Mouse (Mus musculus): ENCODE results near the gene Fam53b.

Fam53b gene

GRCm38 (mm10) chr7:132813416-132814088 lies at the start of gene Fam53b:
Gene Fam53b, minus strand, starts transcription at chr7:132813886.
- peak; percentile 54; the same call in 1 of the 2 replicates for ATAC-seq (ENCODE audit: insufficient number of reproducible peaks, low FRiP score, low TSS enrichment)

DNA sequence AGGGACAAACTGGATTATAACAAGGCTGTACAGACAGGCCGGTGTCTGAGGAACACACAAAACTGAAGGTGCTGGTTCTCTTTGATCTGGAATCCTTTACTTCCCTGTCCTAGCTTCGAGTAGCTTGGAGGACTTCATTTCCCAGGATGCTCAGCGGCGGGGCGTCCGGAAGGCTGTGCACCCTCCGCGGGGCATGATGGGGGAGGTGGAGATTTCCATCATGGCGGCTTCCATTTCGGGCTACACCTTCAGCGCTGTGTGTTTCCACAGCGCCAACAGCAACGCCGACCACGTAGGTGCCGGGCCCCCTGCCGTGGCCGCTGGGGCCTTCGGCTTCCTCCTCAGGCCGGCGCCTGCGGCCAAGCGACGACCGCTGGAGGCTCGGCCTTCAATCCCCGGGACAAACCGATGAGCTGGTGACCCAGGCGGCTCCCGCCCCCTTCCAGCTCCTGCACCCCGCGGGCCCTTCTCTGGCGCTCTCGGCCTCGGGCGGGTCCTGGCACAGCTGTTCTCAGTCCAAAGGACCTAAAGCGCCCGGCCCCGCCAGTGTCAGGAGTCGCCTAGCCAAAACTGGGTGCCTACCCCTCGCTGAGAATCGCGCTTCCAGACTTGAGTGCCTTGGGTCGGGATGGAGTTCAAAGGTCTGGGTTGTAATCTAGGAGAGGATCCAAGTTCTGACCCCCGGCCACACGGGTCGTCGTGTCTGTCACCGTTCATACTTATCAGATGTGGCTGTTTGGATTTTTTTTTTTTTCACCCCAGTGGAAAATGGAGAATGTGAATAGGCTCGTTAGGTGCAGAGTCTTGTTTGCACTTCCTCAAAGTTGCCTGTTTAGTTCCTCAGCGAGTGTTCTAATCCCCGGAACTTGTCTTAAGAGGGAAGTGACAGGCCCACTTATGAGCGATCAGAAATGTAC lies 45.6 kb upstream of the Fam53b start, which contains the start of gene Abraxas2:
Gene Abraxas2 (plus strand): TSS at position 184 of the 917 bp plus-strand sequence.
- peak; percentile 93 for ATAC-seq (ENCODE audit: insufficient number of reproducible peaks, low FRiP score, low TSS enrichment)

DNA sequence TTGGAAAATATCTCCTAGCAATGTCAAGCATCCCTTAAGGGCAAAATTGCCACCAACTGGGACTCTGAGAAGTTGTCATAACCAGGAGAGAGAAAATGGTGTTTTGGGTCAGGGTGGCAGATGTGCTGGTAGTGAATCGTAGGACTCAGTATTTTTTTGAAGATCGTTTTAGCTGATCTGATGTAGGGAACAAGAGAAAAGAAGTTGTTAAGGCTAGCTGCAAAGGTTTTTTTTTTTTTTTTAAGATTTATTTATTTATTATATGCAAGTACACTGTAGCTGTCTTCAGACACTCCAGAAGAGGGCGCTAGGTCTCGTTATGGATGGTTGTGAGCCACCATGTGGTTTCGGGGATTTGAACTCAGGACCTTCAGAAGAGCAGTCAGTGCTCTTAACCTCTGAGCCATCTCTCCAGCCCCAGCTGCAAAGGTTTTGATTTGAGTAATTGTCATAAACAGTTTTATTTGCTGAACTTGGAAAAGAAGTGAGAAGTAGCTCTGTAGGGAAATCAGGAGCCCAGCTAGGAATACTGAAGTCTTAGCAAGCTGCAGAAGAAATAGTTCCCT lies 44.4 kb upstream of the Fam53b start:
- ATAC-seq (ENCODE audit: insufficient number of reproducible peaks, low FRiP score, low TSS enrichment) = no peak

GRCm38 (mm10) chr7:132856083-132856482 lies 42.4 kb upstream of the Fam53b start:
- ATAC-seq (ENCODE audit: insufficient number of reproducible peaks, low FRiP score, low TSS enrichment) = no peak

DNA sequence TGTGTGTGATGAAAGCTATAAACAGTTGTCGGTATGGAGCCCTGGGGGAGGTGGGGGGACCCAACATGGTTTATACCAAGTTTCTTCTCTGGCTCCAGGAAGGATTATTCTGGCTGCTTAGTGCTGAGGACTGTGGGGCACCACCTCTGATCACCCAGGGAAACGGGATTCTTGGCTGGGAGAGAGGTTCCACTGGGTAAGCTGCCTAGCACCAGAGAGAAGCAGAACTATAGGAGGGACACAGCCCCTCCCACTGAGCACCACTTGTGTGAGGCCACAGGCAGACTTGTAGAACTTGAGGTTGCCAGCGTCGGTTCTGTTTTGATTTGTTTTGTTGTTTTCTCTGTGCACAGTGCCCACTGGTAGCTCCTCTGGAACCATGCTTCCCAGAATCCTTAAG lies 40.3 kb upstream of the Fam53b start:
- no peak for ATAC-seq (ENCODE audit: insufficient number of reproducible peaks, low FRiP score, low TSS enrichment)

- ATAC-seq (ENCODE audit: insufficient number of reproducible peaks, low FRiP score, low TSS enrichment) = no peak
These were observed 39.7 kb upstream of the Fam53b start for GRCm38 (mm10) chr7:132853361-132853760.

DNA sequence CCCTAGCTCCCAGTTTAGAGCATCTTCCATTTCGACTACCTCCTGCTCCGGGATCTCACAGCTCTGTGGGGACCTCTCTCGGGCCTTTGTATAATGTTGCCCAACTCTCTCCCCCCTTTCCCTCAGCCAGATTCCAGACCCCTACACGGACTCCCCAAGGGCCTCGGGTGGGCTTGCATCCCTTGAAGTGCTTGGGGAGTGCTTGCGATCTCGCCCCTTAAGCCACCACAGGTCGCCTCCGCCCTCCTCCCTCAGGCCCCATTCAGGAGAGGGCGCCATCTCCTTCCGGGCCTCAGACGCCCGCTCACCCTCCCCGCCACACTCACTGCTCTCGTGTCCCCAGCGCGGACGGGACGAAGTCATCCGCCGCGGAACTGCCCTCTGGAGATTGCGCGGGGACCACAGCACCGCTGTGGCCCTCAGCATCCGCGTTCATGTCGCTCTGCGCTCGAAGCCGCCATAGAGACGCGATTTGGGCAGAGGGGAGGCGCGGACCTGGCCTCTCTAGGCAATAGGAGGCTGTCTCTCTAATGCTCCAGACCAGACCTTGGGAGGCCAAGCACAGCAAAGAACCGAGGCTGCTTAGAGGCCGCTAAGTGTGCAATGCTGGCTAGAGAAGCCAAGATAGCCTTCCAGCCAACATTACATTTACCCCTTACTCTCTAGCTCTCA lies 38.6 kb upstream of the Fam53b start, which contains the start of gene Eef1akmt2:
Gene Eef1akmt2 (minus strand): TSS at position 501 of the 672 bp plus-strand sequence.
- peak; percentile 91 for ATAC-seq (ENCODE audit: insufficient number of reproducible peaks, low FRiP score, low TSS enrichment)

DNA sequence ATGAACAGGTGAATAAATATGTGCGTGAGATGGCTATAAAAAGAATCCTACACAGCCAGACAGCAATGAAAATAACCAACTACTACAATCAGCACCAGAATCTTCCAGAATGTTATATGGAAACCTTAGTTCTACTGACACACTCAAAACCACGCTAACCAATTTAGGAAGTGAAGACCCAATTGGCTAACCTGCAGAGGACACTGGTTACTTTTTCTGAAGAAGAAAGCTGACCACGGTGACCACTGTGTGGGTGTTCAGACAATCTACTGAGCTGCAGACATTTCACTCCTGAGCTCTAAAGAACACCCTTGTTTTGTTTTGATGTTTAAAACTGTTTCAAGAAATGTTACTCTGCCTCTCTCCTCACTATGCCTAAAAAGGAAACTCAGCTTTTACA lies 29.5 kb upstream of the Fam53b start:
- no peak for ATAC-seq (ENCODE audit: insufficient number of reproducible peaks, low FRiP score, low TSS enrichment)

- no peak for ATAC-seq (ENCODE audit: insufficient number of reproducible peaks, low FRiP score, low TSS enrichment)
These were observed 28.8 kb upstream of the Fam53b start for GRCm38 (mm10) chr7:132842455-132842854.

DNA sequence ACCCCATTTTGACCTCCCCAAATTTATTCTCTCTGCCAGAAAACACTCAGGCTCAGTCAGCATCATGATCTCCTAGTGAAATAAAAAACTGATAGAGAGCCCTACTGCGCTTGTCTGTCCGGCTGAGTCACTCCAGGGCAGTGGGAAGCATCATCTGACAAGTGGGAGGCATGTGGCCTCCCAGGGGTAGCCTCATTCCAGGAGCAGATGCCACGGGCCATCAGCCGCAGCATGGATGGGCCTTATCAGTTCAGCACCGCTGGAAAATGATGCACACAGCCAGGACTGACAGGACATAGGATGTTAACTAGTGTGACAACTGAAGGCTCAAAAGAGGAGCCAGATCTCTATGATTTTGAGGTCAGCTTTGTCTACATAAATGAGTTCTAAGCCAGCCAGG lies 27.6 kb upstream of the Fam53b start:
- ATAC-seq (ENCODE audit: insufficient number of reproducible peaks, low FRiP score, low TSS enrichment) = no peak

DNA sequence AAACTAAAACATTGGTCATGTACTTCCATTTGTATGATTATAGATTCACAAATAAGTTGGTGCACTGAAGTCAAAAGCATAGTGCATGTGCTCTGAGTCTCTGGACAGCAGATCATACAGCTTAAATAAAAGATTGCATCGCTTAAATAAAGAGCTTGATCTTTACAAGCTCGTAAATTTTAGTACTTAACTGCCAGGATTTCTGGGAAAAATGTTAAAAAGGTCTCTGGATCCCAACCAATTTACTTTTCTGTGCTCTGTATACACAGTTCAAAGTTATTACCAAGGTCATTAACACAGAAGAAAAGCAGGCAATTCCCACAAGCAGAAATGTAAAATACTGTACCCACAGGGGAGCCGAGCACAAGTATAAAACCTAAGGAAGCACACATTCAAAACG lies 17.3 kb upstream of the Fam53b start:
- no peak for ATAC-seq (ENCODE audit: insufficient number of reproducible peaks, low FRiP score, low TSS enrichment)

DNA sequence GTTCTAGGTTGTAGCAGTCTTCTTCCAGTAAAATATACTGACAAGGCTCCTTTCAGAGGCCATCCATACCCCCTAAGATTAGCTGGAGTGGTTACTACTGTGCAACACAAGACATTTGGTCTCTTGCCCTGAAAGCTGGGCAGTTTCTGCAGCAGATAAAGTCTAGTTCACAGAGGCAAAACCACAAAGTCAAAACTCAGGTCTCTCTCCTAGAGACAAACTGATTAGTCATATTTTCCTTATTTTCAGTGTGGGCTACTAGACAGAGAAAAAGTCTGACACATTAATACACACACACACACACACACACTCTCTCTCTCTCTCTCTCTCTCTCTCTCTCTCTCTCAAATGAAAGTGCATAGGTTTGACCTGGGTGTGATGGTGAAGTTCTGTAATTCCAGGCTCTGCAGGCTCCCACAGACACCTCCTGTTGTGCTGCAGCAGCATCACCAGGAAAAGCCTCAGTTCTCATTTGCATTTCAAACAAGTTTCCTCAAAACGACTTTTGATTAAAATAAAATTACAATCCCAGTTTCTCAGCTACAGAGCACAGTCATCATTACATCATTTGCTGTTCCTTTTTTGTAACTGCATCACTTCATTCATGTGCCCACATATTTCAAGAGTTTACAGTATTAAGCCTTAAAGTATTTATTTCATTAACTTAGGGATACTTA lies 10.8 kb upstream of the Fam53b start:
- ATAC-seq (ENCODE audit: insufficient number of reproducible peaks, low FRiP score, low TSS enrichment) = no peak

DNA sequence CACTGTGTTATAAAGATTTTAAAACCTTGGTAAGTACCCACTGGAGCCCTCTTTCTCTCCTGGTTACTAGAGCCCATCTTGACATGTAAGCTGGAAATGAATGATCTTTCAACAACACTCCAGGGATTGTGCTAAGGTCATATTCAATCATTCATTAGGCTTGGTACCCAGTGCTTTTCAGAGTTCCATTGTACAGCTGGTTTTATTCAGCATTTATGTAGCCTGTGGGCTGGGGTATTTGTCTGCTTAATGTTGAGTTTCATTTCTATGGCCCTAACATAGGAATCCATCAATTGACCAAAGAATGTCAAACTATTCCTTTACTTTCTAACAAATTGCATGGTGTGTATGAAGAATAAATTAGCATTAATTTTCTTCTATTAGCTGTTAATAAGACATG lies 10.1 kb upstream of the Fam53b start:
- ATAC-seq (ENCODE audit: insufficient number of reproducible peaks, low FRiP score, low TSS enrichment) = no peak

DNA sequence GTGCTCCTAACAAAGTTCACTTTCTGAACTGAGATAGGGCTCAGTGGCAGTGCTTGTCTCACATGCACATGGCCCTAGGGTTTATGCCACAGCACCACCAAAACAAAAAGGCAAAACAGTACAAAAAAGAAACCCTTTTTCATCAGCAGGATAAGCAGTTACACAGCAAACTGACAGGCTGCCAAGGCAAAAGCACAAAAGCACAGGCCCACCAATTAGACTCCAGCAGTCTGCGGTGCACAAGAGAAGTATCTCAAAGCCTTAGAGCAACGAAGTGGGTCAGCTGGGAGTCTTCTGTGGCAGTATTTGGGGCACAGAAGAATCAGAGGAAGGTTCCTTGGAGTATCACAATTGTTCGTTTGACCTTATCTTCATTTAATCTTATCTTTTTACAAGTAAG lies 7.0 kb upstream of the Fam53b start:
- no peak for ATAC-seq (ENCODE audit: insufficient number of reproducible peaks, low FRiP score, low TSS enrichment)

- ATAC-seq (ENCODE audit: insufficient number of reproducible peaks, low FRiP score, low TSS enrichment) = no peak
These were observed 3.4 kb upstream of the Fam53b start for GRCm38 (mm10) chr7:132817056-132817455.

- ATAC-seq (ENCODE audit: insufficient number of reproducible peaks, low FRiP score, low TSS enrichment) = no peak
These were observed 2.8 kb upstream of the Fam53b start for GRCm38 (mm10) chr7:132816528-132816927.

GRCm38 (mm10) chr7:132815081-132815480 lies 1.4 kb upstream of the Fam53b start:
- ATAC-seq (ENCODE audit: insufficient number of reproducible peaks, low FRiP score, low TSS enrichment) = no peak

GRCm38 (mm10) chr7:132814089-132814450 lies 384 bp upstream of the Fam53b start:
- ATAC-seq (ENCODE audit: insufficient number of reproducible peaks, low FRiP score, low TSS enrichment) = no peak

GRCm38 (mm10) chr7:132812619-132813415 lies 869 bp downstream of the Fam53b start:
- no peak for ATAC-seq (ENCODE audit: insufficient number of reproducible peaks, low FRiP score, low TSS enrichment)

All from cerebellum, adult (tissue).